Mouse (Mus musculus): ENCODE measurements around the gene Hrh2.

- TF ChIP-seq POLR2A (IDR thresholded peaks at IDR 0.05; ENCODE audit: insufficient read depth, low read depth, low read length) (no peak), CTCF (IDR thresholded peaks at IDR 0.05; ENCODE audit: insufficient read depth, low read depth, low read length) (no peak)
Measured at GRCm38 (mm10) chr13:54155822-54156221, 36.1 kb upstream of the Hrh2 start.
